Mouse (Mus musculus) kidney, adult 9 months (tissue): Measurements from ENCODE around the gene Mtmr6.
A peak's percentile ranks its signal among the peaks of the same experiment; 100 is the strongest.

Experiments used
- DNase-seq: peaks from one replicate; pipeline ENCODE4 v3.0.0; 2022

The Mtmr6 gene

DNA sequence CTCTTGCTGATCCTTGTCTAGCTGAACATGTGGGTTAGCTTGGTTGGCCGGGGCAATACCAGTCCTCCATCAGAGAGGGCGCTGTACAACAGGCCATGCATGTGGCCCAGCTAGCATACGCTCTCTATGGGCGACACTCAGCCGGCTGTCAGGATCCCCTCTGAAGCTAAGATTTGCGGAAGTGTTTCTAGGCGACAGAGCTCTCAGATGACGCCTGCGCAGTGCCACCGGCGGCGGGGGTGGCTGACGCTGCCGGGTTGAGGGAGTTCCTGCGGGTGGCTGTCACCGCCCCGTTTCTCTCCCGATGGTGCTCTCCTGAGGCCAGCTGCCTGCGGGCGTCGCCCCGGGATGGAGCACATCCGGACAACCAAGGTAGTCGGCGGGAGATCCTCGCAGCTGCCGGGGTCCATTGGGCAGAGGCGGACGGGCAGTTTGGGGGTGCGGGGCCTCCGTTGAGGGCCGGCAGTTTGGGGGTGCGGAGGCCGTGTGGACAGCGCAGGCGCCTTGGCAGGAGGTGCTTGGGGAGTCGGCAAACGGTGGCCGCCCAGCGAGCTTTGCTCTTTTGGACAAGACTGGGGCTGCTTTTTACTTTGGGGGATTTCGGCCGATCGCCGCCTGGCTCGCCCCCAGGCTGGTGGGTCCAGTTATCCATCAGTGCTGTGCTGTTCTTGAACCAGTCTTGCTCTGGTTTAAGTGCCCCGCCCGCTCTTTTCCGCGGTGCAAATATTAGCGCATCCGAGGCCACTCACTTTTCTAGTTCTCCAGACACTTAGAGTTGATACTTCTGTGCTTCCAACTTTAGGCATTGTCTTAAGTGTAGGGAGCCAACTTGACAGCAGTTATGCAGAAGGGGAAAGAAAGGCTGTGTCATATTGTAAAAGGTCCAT lies at the start of gene Mtmr6:
Mtmr6 (plus strand) TSS at position 239 of the 887 bp plus-strand sequence.
- peak; percentile 97 for DNase-seq

DNA sequence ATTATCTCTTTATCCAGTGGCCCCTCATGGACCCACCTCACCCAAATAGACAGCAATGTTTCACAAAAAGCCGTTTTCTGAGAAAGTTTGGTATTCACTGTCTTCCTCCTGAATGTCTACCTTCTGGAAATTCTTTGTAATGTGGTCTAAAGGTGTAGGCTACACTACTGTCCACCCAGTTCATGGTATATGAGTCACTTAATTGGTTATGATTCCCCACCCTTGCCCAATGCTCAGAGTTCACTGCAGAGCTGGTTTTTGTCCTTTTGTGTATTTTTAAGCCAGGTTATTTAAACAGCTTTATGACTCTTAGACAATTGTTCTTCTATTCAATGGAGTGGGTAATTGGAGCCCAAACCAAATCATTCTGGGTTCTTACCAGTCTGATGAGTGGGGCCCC lies 48.9 kb upstream of the Mtmr6 start:
- DNase-seq = no peak

GRCm38 (mm10) chr14:60217616-60218015 lies 47.4 kb upstream of the Mtmr6 start:
- DNase-seq = no peak

GRCm38 (mm10) chr14:60219886-60220285 lies 45.1 kb upstream of the Mtmr6 start:
- no peak for DNase-seq

DNA sequence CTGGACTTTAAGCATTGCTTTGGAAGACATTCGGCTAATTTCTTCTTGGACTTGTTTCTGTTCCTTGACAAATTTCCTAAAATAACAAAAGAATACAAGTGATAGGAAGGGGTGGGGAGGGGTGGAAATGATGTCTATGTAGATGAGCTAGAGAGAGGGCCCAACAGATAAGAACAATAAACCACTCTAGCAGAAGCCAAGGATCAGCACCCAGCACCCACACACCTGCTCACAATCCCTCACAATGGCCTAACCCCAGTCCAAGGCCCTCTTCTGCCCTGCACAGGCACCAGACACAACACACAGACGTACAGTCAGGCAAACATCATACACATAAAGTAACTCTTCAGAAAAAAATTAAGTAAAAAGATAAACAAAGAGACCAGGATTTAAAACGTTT lies 26.5 kb upstream of the Mtmr6 start:
- no peak for DNase-seq

DNA sequence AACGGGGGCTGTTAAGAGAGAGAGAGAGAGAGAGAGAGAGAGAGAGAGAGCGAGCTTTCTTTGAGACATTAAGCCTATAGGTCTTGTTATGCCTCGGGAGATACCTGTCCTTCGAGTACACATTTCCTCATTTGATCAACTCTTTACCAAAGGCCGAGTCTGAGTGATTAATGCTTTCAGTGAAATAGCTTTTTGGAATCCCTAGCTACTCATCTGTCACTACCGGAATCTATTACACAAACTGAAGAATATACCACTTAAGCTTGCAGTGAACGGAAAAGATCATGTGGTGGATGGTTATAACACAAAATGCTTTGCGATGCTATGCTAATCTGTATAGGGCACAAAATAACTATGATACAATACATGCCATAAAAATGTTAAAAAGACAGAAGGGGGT lies 14.7 kb upstream of the Mtmr6 start:
- DNase-seq = no peak

DNA sequence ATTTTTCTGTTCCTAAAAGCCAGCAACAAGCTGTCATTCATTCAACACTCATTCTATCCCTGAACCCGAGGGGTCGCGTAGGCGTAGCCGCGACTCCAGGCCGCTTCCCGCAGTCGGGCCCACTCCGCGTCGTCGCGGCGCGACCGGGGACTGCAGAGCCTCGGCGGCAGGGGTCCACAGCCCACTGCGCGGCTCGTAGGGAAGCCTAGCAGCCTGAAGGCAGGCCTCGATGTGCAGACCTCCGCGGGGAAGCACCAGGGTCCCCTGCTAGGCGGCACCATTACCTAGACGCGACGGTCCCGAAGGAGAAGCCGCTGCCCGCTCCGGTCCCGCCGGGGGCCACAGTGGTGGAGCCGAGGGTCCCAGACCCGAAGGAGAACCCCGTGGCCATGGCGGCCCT lies 14.1 kb upstream of the Mtmr6 start:
- no peak for DNase-seq

DNA sequence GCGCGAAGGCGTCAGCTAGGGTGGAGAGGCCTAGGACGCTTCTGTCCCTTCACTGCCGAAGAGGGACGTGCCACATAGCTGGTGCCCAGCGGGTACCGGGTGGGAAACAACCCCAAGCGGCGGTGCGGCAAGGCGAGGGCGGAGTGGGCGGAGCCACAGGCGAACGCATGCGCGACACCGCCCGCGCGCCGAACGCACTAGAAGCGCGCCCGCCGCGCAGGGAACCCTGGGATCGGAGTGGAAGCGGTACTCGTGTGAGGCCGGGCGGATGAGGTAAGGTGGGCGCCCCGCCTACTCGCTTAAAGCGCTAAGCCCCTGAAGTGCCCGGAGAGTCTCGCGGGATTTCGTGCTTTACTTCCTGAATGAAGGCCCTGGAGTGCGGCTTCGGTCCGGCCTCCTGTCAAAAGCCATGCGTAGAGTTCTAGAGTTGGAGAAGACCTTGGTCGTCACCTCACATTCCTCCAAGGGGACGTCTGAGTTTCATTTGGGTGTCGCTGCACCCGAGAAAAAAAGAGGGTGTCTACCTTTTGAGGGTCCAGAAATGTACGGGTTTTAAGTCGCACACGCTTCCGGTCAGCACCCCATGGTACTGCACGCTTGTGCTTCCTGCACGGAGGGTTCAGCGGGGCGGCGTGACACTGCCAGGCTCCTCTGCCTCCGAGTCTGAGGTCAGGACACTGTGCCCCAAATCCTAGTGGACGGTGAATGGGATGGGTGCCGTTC lies 13.6 kb upstream of the Mtmr6 start, which contains the start of the genes Nupl1 and Gm49336:
Nupl1 (minus strand) TSS at position 151 of the 723 bp plus-strand sequence.
Gm49336 (minus strand) TSS at position 227 of the 723 bp plus-strand sequence.
- peak; percentile 99 for DNase-seq

DNA sequence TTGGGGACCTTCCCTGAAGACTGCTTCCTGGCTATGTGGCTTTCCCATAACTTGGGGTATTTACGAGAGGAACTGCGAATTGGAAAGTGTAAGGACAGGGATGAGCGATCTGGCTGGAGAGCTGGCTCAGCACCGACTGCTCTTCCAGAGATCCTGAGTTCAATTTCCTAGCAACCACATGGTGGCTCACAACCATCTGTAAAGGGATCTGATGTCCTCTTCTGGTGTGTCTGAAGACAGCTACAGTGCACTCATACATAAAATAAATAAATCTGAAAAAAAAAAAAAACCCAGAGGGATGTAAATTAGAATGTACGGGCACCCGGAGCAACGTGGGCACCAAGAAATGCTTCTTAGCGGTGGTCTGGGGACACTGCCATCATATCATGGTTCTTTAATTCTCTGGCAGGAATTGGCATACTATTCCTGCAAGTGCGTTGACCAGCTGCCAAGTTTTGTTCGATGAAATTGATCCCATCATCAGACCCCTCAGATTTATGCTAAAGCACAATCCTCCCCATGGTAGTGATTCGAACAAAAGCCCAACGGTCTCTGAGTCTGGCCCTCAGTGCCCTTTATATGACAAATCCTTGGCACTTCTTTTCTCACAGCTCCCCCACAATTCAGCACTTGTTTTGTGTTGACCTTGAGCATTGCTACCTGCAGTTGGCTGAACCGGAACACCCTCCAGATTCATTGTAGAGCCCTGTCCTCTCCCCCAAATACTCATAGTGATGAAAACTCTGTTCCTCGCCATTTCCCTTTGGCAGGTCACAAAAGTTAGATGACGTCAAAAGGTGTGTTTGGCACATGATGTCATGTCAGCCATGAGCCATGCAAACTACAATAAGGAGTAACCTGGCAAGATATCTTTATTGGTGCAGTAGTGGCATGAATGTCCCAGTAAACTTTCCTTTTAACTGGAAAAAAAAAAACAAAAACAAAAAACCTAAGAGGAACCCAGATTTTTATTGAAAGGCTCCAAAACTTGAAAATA lies 12.7 kb upstream of the Mtmr6 start:
- DNase-seq = peak; percentile 26

- DNase-seq = no peak
Measured at GRCm38 (mm10) chr14:60253466-60253865, 11.6 kb upstream of the Mtmr6 start.

- DNase-seq = no peak
Measured at GRCm38 (mm10) chr14:60254774-60255173, 10.3 kb upstream of the Mtmr6 start.

DNA sequence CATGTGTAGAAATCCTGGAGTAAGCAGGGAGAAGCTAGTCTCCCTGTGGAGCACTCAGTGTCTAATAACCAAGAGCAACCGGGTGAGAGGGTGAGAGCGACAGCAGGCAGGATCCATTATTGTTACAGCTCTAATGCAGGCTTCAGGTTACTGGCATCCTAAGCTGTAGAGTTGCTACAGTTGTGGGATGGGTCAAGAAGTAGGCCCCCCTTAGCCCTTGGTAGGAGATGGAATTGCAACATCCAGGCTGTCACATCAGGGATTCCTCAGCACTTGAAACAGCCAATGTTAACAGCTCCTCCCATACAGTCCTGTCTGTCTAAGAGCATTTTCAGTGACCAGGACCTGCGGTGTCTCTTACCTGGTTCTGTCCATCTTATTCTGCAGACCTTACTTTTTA lies 8.7 kb upstream of the Mtmr6 start:
- DNase-seq = no peak

DNA sequence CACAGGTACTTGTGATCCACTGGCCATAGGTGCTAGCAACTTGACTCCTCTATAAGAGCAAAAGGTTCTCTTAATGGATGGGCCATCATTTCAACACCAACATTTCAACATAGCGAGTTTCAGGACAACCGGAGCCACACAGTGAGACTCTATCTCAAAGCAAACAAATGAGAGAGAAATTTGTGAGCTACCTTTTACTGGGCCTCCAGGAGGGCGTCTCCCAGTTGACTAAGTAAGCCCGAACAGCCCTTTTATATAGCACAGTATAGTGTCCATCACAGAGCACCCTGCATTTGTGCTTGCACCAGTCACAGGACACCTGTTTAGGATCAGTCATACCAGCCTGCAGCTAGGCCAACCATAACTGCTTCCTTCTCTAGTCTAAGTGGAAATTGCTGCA lies 7.9 kb upstream of the Mtmr6 start:
- no peak for DNase-seq

DNA sequence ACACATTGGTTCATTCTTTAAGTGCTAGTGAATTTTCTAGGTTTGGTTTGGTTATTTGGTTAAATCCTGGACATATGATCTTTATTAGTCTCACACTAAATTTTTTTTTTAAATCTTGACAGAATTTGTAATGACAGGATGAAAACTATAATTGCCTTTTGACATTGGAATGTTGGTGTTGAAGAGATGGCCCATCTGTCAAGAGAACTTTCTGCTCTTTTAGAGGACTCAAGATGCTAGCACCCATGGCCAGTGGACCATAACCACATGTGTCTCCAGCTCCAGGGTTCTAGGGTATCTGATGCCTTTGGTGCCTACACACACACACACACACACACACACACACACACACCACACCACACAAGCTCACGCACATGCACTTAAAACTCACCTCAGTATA lies 7.2 kb upstream of the Mtmr6 start:
- DNase-seq = no peak

DNA sequence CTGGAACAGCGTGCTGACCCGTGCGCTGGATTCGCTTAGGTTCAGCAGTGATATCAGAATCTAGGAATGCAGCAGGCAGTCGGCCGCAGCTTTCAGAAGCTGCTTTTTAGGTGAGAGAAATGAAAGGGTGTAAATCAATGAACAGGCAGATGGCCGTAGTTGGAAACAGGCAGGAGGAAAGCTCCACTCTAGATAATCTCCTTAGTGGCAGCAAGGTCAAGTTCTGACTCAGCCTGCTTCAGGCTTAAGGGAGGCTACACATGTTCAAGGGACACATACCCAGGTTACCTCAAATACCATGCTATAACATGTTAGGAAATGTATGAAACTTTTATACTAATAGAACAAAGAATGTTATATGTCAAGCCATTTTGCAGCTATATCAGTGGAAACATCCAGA lies 2.7 kb upstream of the Mtmr6 start:
- no peak for DNase-seq

DNA sequence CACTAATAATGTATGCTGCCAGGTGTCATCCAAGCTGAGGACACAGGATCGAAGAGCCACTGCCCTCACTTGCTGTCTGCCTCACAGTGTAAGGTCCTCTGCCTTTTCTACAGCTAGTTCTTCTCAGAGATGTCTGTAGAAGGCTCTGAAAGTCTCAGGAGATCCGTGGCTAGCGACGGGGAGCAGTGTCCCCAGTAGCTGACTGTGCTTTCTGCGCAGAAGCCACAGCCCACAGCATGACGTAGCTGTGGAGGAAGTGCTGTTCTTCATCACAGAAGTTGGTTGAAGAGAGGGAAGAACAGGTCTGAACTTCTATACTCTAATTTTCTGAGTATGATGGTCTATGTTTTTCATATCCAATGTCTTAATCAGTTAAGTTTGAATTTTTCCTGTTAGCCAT lies 4.3 kb downstream of the Mtmr6 start:
- no peak for DNase-seq

GRCm38 (mm10) chr14:60273346-60273745 lies 8.3 kb downstream of the Mtmr6 start:
- DNase-seq = no peak

GRCm38 (mm10) chr14:60275301-60276276 lies 10.6 kb downstream of the Mtmr6 start:
- DNase-seq = peak; percentile 34

- DNase-seq = no peak
Measured at GRCm38 (mm10) chr14:60286194-60286863, 21.3 kb downstream of the Mtmr6 start.

DNA sequence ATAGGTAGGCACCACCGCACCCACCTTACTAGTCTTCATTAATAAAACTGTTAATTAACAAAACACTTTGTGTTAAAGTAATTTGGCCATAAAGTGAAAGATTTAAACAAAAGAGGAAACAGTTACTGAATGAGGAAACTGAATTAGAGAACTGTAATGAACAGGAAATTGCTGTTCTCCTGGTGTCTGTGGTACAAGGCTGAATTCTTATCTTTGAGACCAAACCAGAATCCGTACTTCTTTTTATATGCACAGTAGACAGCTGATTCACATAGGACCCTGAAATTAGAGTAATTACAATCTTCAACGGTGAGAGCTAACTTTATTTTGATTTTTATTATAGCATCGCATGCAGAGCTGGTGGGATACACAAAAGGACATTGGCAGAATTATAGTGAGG lies 25.3 kb downstream of the Mtmr6 start:
- DNase-seq = no peak

GRCm38 (mm10) chr14:60295531-60295930 lies 30.5 kb downstream of the Mtmr6 start:
- no peak for DNase-seq
